Mouse (Mus musculus) CH12.LX (cell line): ENCODE data around the gene Notum. TPM values are rescaled to one million over a fixed set of nuclear protein-coding genes. Genes with fewer than 3 reads are reported as not detected.

Source experiments
- DNase-seq: peaks from one replicate; pipeline ENCODE4 v3.0.0-alpha.2; 2013; ENCODE audit errors: extremely low read depth
- H3K27ac ChIP-seq: 2 replicates; pipeline ENCODE4 v1.5.1; 2012; ENCODE audit warnings: low read depth, mild to moderate bottlenecking, control low read depth, moderate library complexity; ENCODE audit not compliant: insufficient read depth
- H3K27me3 ChIP-seq: replicated peaks from 2 replicates; pipeline ENCODE3; 2012; ENCODE audit warnings: inconsistent platforms
- H3K36me3 ChIP-seq, 2 experiments: replicated peaks in 1 of 2; 2 replicates each; pipeline versions ENCODE3 to v1.6.1; 2012; ENCODE audit warnings: inconsistent platforms in 1 of 2, low read length in 1 of 2, mild to moderate bottlenecking in 1 of 2, mixed read lengths in 1 of 2, moderate library complexity in 1 of 2; ENCODE audit not compliant: control insufficient read depth in 1 of 2, insufficient read depth in 1 of 2
- H3K4me1 ChIP-seq, 2 experiments: 2 replicates each; pipeline ENCODE4 v1.6.1; 2012; ENCODE audit warnings: inconsistent platforms in 1 of 2, moderate library complexity in 1 of 2; ENCODE audit not compliant: insufficient read depth in 2 of 2, control insufficient read depth in 1 of 2
- H3K4me2 ChIP-seq: 2 replicates; pipeline ENCODE4 v1.6.1; 2012; ENCODE audit warnings: low read depth, mild to moderate bottlenecking, control low read depth; ENCODE audit not compliant: poor library complexity, insufficient read depth, severe bottlenecking
- H3K4me3 ChIP-seq, 3 experiments: fragments of 150-350 bp in 1 of 3; sonication (generic) in 1 of 3; replicated peaks in 1 of 3; 2 replicates each; pipeline versions ENCODE3 to v1.5.1; 2011 to 2012; ENCODE audit warnings: low read depth in 2 of 3, low read length in 2 of 3, mild to moderate bottlenecking in 2 of 3, moderate library complexity in 2 of 3, control low read depth in 1 of 3, improper control_type of control experiment in 1 of 3, inconsistent platforms in 1 of 3, mixed read lengths in 1 of 3; ENCODE audit not compliant: poor library complexity in 1 of 3
- H3K79me2 ChIP-seq: replicated peaks from 2 replicates; pipeline ENCODE4 v1.6.1; 2012; ENCODE audit warnings: mild to moderate bottlenecking, moderate library complexity; ENCODE audit not compliant: control insufficient read depth, poor library complexity, insufficient read depth, severe bottlenecking; ENCODE audit errors: extremely low read depth
- H3K9ac ChIP-seq: 2 replicates; pipeline ENCODE4 v1.6.1; 2012; ENCODE audit warnings: low read depth, mild to moderate bottlenecking, control low read depth, moderate library complexity; ENCODE audit not compliant: insufficient read depth
- H3K9me3 ChIP-seq: replicated peaks from 2 replicates; pipeline ENCODE3; 2012; ENCODE audit warnings: low read length, inconsistent platforms, mixed read lengths
- BHLHE40 ChIP-seq: IDR thresholded peaks from 2 replicates; pipeline ENCODE4 v1.6.1; 2011; ENCODE audit warnings: mild to moderate bottlenecking, low read depth, low read length, improper control_type of control experiment
- CHD1 ChIP-seq: IDR thresholded peaks from 2 replicates; pipeline ENCODE4 v1.6.1; 2012; ENCODE audit warnings: low read depth, low read length, improper control_type of control experiment, inconsistent platforms
- CTCF ChIP-seq, 2 experiments: IDR thresholded peaks in 1 of 2; conservative IDR thresholded peaks in 1 of 2; 2 replicates each; pipeline ENCODE4 v1.5.1; 2011 to 2012; ENCODE audit warnings: low read depth in 2 of 2, low read length in 2 of 2, improper control_type of control experiment in 1 of 2, inconsistent platforms in 1 of 2, mild to moderate bottlenecking in 1 of 2, moderate library complexity in 1 of 2
- E2F4 ChIP-seq: IDR thresholded peaks from 2 replicates; pipeline ENCODE4 v1.6.1; 2011; ENCODE audit warnings: low read depth, low read length, improper control_type of control experiment; ENCODE audit not compliant: insufficient replicate concordance
- ELF1 ChIP-seq: IDR thresholded peaks from 2 replicates; pipeline ENCODE4 v1.6.1; 2014; ENCODE audit warnings: low read depth, mild to moderate bottlenecking, inconsistent platforms, low read length, improper control_type of control experiment
- ETS1 ChIP-seq: conservative IDR thresholded peaks from 2 replicates; pipeline ENCODE4 v1.6.1; 2012; ENCODE audit warnings: low read depth, mild to moderate bottlenecking, inconsistent platforms, low read length, improper control_type of control experiment, moderate library complexity
- GABPA ChIP-seq: IDR thresholded peaks from 2 replicates; pipeline ENCODE4 v1.6.1; 2012; ENCODE audit warnings: low read depth, low read length, improper control_type of control experiment, inconsistent platforms; ENCODE audit not compliant: insufficient replicate concordance
- HCFC1 ChIP-seq: IDR thresholded peaks from 2 replicates; pipeline ENCODE4 v1.6.1; 2012; ENCODE audit warnings: low read depth, mild to moderate bottlenecking, inconsistent platforms, low read length, improper control_type of control experiment
- IRF4 ChIP-seq: IDR thresholded peaks from 2 replicates; pipeline ENCODE4 v1.6.1; 2014; ENCODE audit warnings: low read depth, mild to moderate bottlenecking, inconsistent platforms, low read length, improper control_type of control experiment
- KAT2A ChIP-seq: IDR thresholded peaks from 2 replicates; pipeline ENCODE4 v1.6.1; 2012; ENCODE audit warnings: low read length, improper control_type of control experiment, inconsistent platforms; ENCODE audit not compliant: insufficient replicate concordance
- MAFK ChIP-seq: IDR thresholded peaks from 2 replicates; pipeline ENCODE4 v1.6.1; 2011; ENCODE audit warnings: low read length, improper control_type of control experiment; ENCODE audit not compliant: insufficient replicate concordance
- MYC ChIP-seq: IDR thresholded peaks from 2 replicates; pipeline ENCODE4 v1.6.1; 2011; ENCODE audit warnings: low read depth, mild to moderate bottlenecking, improper control_type of control experiment, low read length
- PAX5 ChIP-seq: IDR thresholded peaks from 2 replicates; pipeline ENCODE4 v1.6.1; 2012; ENCODE audit warnings: low read length, inconsistent platforms, mixed read lengths
- POLR2A ChIP-seq: IDR thresholded peaks from 2 replicates; pipeline ENCODE4 v1.6.1; 2011; ENCODE audit warnings: low read depth, mild to moderate bottlenecking, improper control_type of control experiment, low read length
- POLR2AphosphoS2 ChIP-seq: IDR thresholded peaks from 2 replicates; pipeline ENCODE4 v1.6.1; 2011; ENCODE audit warnings: low read depth, low read length, improper control_type of control experiment
- RCOR1 ChIP-seq: conservative IDR thresholded peaks from 2 replicates; pipeline ENCODE4 v1.6.1; 2012; ENCODE audit warnings: low read depth, mild to moderate bottlenecking, inconsistent platforms, low read length, improper control_type of control experiment
- TBP ChIP-seq: conservative IDR thresholded peaks from 2 replicates; pipeline ENCODE4 v1.6.1; 2011; ENCODE audit warnings: low read depth, low read length, improper control_type of control experiment
- USF1 ChIP-seq: IDR thresholded peaks from 2 replicates; pipeline ENCODE4 v1.6.1; 2014; ENCODE audit warnings: low read depth, mild to moderate bottlenecking, inconsistent platforms, low read length, improper control_type of control experiment
- USF2 ChIP-seq: conservative IDR thresholded peaks from 2 replicates; pipeline ENCODE4 v1.6.1; 2011; ENCODE audit warnings: low read depth, low read length, improper control_type of control experiment
- ZMIZ1 ChIP-seq: IDR thresholded peaks from 2 replicates; pipeline ENCODE4 v1.6.1; 2012; ENCODE audit warnings: low read depth, mild to moderate bottlenecking, inconsistent platforms, low read length, improper control_type of control experiment
- ZNF384 ChIP-seq: IDR thresholded peaks from 2 replicates; pipeline ENCODE4 v1.6.1; 2012; ENCODE audit warnings: low read depth, low read length, improper control_type of control experiment, inconsistent platforms
- dilution Hi-C: fragments of 300-500 bp; cut with MboI; formaldehyde crosslinking; loops from 2 replicates; pipeline ENCODE4 v1.14.3; 2020; ENCODE audit warnings: low sequenced_read_pairs; ENCODE audit not compliant: extremely low pct_unique_long_range_greater_than_20kb, extremely low pct_ligation_motif_present
- in situ Hi-C: fragments of 300-500 bp; cut with MboI; formaldehyde crosslinking; loops from 3 replicates; pipeline ENCODE4 v1.14.3; 2019; ENCODE audit warnings: low sequenced_read_pairs, low pct_ligation_motif_present, low pct_unique_long_range_greater_than_20kb, mixed read lengths
- polyA plus RNA-seq: library from polyadenylated mRNA; unstranded; fragments of >175 nt; gene quantifications from 2 replicates; pipeline ENCODE4 v1.2.1, GENCODE M21; 2012; ENCODE audit warnings: low read depth; ENCODE audit not compliant: insufficient read length
- total RNA-seq, 2 experiments: library from RNA; depleted of rRNA; stranded (reverse); fragments of 300-350 nt in 1 of 2; fragments of >200 nt in 1 of 2; gene quantifications; 2 replicates each; pipeline ENCODE4 v1.2.3; 2012 to 2014

The Notum gene
- total and polyA plus RNA-seq, 3 experiments: not detected

- no peaks in the 10 kb centered on the region for H3K27me3 ChIP-seq
- TF ChIP-seq POLR2A: peak; percentile 34; the same call in 1 of the 2 replicates
- no peak for TF ChIP-seq TBP
- peaks cover 42% of the 10 kb centered on the region for H3K79me2 ChIP-seq
- peak overlapping the region; percentile 96 for H3K9ac ChIP-seq
- DNase-seq: no peak
- H3K4me2 ChIP-seq: peak overlapping the region; percentile 87
- H3K9me3 ChIP-seq: no peaks in the 10 kb centered on the region
- dilution Hi-C loops: no loop called here
- H3K36me3 ChIP-seq: peaks cover 22 to 34% of the 10 kb centered on the region in 2 experiments
- H3K27ac ChIP-seq: peak overlapping the region; percentile 74
- in situ Hi-C loops: loop anchor here (10.0 kb wide), 1 partner anchor 55 kb away; no protein-coding TSS in a partner anchor
- H3K4me3 ChIP-seq: peak overlapping the region in 2 of 3 experiments; percentile 23 to 74
- H3K4me1 ChIP-seq: peaks cover 42 to 72% of the 10 kb centered on the region in 2 experiments
These were observed 31.6 kb downstream of the Notum start for GRCm38 (mm10) chr11:120629341-120629730.

- peak overlapping the region; percentile 34 for H3K27ac ChIP-seq
- DNase-seq: no peak
- peak overlapping the region; percentile 22; the same call in 1 of the 2 replicates for H3K9ac ChIP-seq
- peaks cover 47% of the 10 kb centered on the region for H3K79me2 ChIP-seq
- no peaks in the 10 kb centered on the region for H3K9me3 ChIP-seq
- peak overlapping the region; percentile 33 for H3K4me2 ChIP-seq
- 0 out of 2 replicates have a peak, but pooled peaks have one; percentile 35 for TF ChIP-seq POLR2AphosphoS2
- TF ChIP-seq GABPA: no peak
- TF ChIP-seq, all 38 proteins: peak for 1
- H3K27me3 ChIP-seq: no peaks in the 10 kb centered on the region
- in situ Hi-C loops: loop anchor here (10.0 kb wide), 1 partner anchor 56 kb away; no protein-coding TSS in a partner anchor
- peaks cover 22 to 36% of the 10 kb centered on the region in 2 experiments for H3K36me3 ChIP-seq
- peak overlapping the region; percentile 23 to 74 (median 35) for H3K4me3 ChIP-seq
- dilution Hi-C loops: no loop called here
- peaks cover 42 to 71% of the 10 kb centered on the region in 2 experiments for H3K4me1 ChIP-seq
These were observed 32.2 kb downstream of the Notum start for GRCm38 (mm10) chr11:120628601-120629340.

GRCm38 (mm10) chr11:120627468-120628300, 33.3 kb downstream of the Notum start:
- H3K79me2 ChIP-seq: peaks cover 57% of the 10 kb centered on the region
- H3K4me2 ChIP-seq: peak overlapping the region; percentile 37
- peak; percentile 94 for DNase-seq
- no peaks in the 10 kb centered on the region for H3K9me3 ChIP-seq
- peaks cover 31 to 47% of the 10 kb centered on the region in 2 experiments for H3K36me3 ChIP-seq
- dilution Hi-C loops (no loop called here), in situ Hi-C loops (loop anchor here (10.0 kb wide), 1 partner anchor 57 kb away; no protein-coding TSS in a partner anchor)
- H3K27ac ChIP-seq: peak overlapping the region; percentile 75
- peak overlapping the region; percentile 16; the same call in 1 of the 2 replicates for H3K9ac ChIP-seq
- peak overlapping the region; percentile 23 to 74 (median 35) for H3K4me3 ChIP-seq
- peaks cover 42 to 80% of the 10 kb centered on the region in 2 experiments for H3K4me1 ChIP-seq
- no peaks in the 10 kb centered on the region for H3K27me3 ChIP-seq
- TF ChIP-seq ZMIZ1: peak; percentile 56
- peak; percentile 79 for TF ChIP-seq BHLHE40
- peak; percentile 95 for TF ChIP-seq ZNF384
- peak; percentile 74; the same call in 1 of the 2 replicates for TF ChIP-seq KAT2A
- TF ChIP-seq HCFC1: peak; percentile 79
- TF ChIP-seq ELF1: peak; percentile 91
- TF ChIP-seq PAX5: no peak
- no peak for TF ChIP-seq RCOR1
- TF ChIP-seq MAFK: peak; percentile 65
- TF ChIP-seq MYC: peak; percentile 99
- peak; percentile 57; the same call in 1 of the 2 replicates for TF ChIP-seq USF2
- peak; percentile 63 for TF ChIP-seq IRF4
- TF ChIP-seq ETS1: peak; percentile 73
- TF ChIP-seq CHD1: no peak
- peak; percentile 71 for TF ChIP-seq USF1
- no peak for TF ChIP-seq E2F4
- TF ChIP-seq POLR2A: peak; percentile 67
- no peak for TF ChIP-seq CTCF (conservative IDR thresholded peaks at IDR 0.05 in 1 of 2, IDR thresholded peaks at IDR 0.05 in 1 of 2; ENCODE audit: low read depth in 2 of 2, low read length in 2 of 2)
